Mouse (Mus musculus) frontal cortex, postnatal 14 days (tissue): ENCODE data around the gene Krtap19-9b.

Source experiments
- DNase-seq, 2 experiments: peaks; one replicate each; pipeline ENCODE4 v3.0.0; 2022; ENCODE audit warnings: low spot score in 2 of 2

Gene Krtap19-9b

DNA sequence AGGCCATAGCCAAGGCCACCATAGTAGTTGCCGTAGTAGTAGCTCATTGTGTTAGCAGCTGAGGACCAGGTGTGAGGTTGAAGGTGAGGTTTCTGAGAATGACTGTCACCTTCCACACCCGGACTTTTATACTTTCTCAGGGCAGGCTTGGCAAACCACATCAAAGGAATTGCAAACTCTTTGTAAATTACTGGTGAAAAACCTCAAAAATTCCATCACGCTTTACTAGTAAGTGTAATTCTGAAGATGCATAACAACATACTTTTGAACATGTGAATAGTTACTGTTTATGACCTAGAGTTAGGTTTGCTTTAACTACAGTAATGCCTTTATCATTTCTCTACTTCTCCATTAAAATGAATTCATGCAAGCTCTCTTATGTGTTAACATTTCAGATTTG, at the start of gene Krtap19-9b:
TSS of gene Krtap19-9b (minus strand) at position 101 of the 400 bp plus-strand sequence.
- no peak for DNase-seq

- DNase-seq, result no peak
These were observed 30.7 kb upstream of the Krtap19-9b start, which contains the start of gene Krtap16-3 for GRCm38 (mm10) chr16:88962773-88963172. Krtap16-3 (minus strand) TSS chr16:88962873.

GRCm38 (mm10) chr16:88941106-88941505, 9.0 kb upstream of the Krtap19-9b start:
- DNase-seq, result no peak

GRCm38 (mm10) chr16:88938252-88938651, 6.2 kb upstream of the Krtap19-9b start:
- no peak for DNase-seq

GRCm38 (mm10) chr16:88896357-88896756, 35.7 kb downstream of the Krtap19-9b start, which contains the start of gene Krtap19-5:
Krtap19-5 (minus strand) TSS chr16:88896457.
- no peak for DNase-seq

- DNase-seq, result no peak
These were observed 45.2 kb downstream of the Krtap19-9b start for GRCm38 (mm10) chr16:88886870-88887269.

DNA sequence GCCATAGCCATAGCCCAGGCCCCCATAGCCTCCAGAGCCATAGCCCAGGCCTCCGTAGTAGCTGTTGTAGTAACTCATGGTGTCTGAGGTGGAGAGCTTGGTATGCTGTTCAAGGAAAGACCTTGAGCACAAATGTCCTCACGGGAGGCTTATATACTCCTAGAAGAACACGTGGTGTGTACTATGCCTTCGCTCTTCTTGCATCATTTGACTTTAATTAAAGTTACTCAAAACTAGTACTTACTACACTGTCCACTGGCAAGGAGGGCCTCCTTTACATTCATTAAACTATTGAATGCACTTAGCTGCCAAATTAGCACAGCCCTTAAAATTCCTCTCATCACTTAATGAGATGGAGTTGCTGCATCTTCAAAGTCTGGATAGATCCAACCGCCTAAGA, 47.1 kb downstream of the Krtap19-9b start, which contains the start of gene Krtap19-4:
TSS of gene Krtap19-4 (minus strand) at position 101 of the 400 bp plus-strand sequence.
- DNase-seq, result no peak
